Mouse (Mus musculus) layer of hippocampus, postnatal 25 days (tissue): Measurements from ENCODE around the gene Ptcd2. TPM values are rescaled to one million over a fixed set of nuclear protein-coding genes. Genes with fewer than 3 reads are reported as not detected.

Source experiments
- DNase-seq, 2 experiments: peaks; one replicate each; pipeline ENCODE4 v3.0.0; 2022; ENCODE audit warnings: mixed read lengths in 2 of 2, low spot score in 1 of 2; ENCODE audit errors: extremely low spot score in 1 of 2
- total RNA-seq, 2 experiments: library from RNA; stranded (reverse); gene quantifications; 2 replicates each; pipeline ENCODE4 v1.2.3; 2021

Ptcd2 gene
- total RNA-seq, 2 experiments from 2014 or later = 28.2 to 33.0 TPM

GRCm38 (mm10) chr13:99307930-99308359 lies 36.6 kb downstream of the Ptcd2 start:
- no peak for DNase-seq

GRCm38 (mm10) chr13:99306164-99306563 lies 38.3 kb downstream of the Ptcd2 start:
- DNase-seq = no peak

- DNase-seq = no peak
Observed at GRCm38 (mm10) chr13:99305186-99305585, 39.3 kb downstream of the Ptcd2 start.

- DNase-seq = no peak
Observed at GRCm38 (mm10) chr13:99304365-99304764, 40.1 kb downstream of the Ptcd2 start.

- peak in 1 of 2 experiments; percentile 28 for DNase-seq
Observed at GRCm38 (mm10) chr13:99303846-99304245, 40.7 kb downstream of the Ptcd2 start.

GRCm38 (mm10) chr13:99299921-99300320 lies 44.6 kb downstream of the Ptcd2 start:
- no peak for DNase-seq

- DNase-seq = no peak
Observed at GRCm38 (mm10) chr13:99294176-99294575, 50.3 kb downstream of the Ptcd2 start.

GRCm38 (mm10) chr13:99290766-99291165 lies 53.7 kb downstream of the Ptcd2 start:
- DNase-seq = no peak

- DNase-seq = no peak
Observed at GRCm38 (mm10) chr13:99287786-99288185, 56.7 kb downstream of the Ptcd2 start.

- DNase-seq = no peak
Observed at GRCm38 (mm10) chr13:99287207-99287606, 57.3 kb downstream of the Ptcd2 start.

GRCm38 (mm10) chr13:99285241-99285640 lies 59.3 kb downstream of the Ptcd2 start:
- no peak for DNase-seq

GRCm38 (mm10) chr13:99284400-99285160 lies 59.9 kb downstream of the Ptcd2 start:
- peak; percentile 45 to 55 for DNase-seq

- no peak for DNase-seq
Observed at GRCm38 (mm10) chr13:99283916-99284315, 60.6 kb downstream of the Ptcd2 start.

GRCm38 (mm10) chr13:99282961-99283360 lies 61.5 kb downstream of the Ptcd2 start:
- no peak for DNase-seq

GRCm38 (mm10) chr13:99279351-99279750 lies 65.2 kb downstream of the Ptcd2 start:
- no peak for DNase-seq

- DNase-seq = no peak
Observed at GRCm38 (mm10) chr13:99278511-99278910, 66.0 kb downstream of the Ptcd2 start.

GRCm38 (mm10) chr13:99277521-99277920 lies 67.0 kb downstream of the Ptcd2 start:
- DNase-seq = no peak

GRCm38 (mm10) chr13:99272046-99272445 lies 72.5 kb downstream of the Ptcd2 start:
- DNase-seq = no peak
